Mouse (Mus musculus) heart, adult 18-20 months (tissue): ENCODE results near the gene 1700109H08Rik. TPM values are rescaled to one million over a fixed set of nuclear protein-coding genes. Genes with fewer than 3 reads are reported as not detected.
"Not testable (repeated sequence)": the region's sequence is repeated elsewhere in the genome, so short reads cannot be mapped to it uniquely, and the experiment has no call there.

Experiments
- DNase-seq, 2 experiments: peaks; one replicate each; pipeline ENCODE4 v3.0.0; 2021 to 2022; ENCODE audit warnings: mixed read lengths in 1 of 2
- total RNA-seq, 2 experiments: library from RNA; stranded (reverse); gene quantifications; 2 replicates each; pipeline ENCODE4 v1.2.3; 2021

The 1700109H08Rik gene
- total RNA-seq, 2 experiments from 2014 or later: 0.74 to 2.2 TPM

DNA sequence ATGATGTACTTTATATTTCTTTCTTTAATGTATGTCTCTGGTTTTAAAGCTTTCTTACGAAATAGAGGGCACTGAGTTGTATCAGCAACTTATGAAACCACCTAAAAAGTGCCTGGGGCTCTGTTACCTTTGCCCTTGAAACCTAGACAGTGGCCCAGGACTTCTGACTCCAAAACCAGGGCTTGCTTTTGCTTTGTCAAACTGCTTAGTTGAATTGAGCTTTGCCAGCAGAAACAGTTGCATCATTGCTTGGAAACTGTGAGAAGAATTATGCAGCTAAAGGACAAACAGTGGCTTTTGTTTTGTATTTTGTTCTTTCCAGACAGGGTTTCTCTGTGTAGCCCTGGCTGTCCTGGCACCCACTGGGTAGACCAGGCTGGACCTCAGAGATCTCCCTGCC, 28.9 kb downstream of the 1700109H08Rik start:
- no peak for DNase-seq

DNA sequence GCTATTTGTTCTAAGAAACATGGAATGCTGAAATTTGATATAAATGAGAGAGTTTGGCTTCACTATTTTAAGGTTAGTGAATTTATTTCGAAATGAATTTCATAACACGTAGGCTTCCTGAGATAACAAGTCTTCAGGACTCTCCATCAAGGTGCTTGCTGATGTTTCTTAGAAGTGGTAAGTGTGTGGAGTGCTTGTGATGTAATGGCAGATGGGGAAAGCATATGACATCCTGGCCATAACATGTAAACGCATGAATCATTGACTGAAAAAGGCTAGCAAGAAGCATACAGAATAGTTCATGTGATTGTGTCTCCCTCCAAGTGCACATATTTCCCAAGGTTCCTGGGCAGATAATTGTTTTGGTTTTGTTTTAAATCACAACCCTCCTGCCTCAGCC, 29.4 kb downstream of the 1700109H08Rik start:
- DNase-seq: no peak

DNA sequence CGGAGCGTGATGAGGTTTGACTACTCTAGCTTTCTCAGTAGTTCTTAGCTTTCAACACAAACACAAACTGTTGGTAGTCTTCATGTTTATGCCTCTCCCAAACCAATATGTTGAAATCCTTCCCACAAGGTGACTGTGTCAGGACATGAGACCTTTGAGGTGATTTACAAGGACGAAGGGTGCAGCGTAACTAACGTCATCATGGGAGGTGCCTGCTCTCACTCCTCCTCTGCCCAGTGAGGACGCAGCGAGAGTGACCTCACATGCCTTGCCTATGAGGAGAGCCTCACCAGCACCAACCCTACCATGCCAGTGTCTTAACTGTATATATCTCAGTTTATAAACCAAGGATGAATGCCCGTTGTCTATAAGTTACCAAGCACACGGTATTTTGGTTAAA, 35.7 kb downstream of the 1700109H08Rik start:
- DNase-seq: no peak

DNA sequence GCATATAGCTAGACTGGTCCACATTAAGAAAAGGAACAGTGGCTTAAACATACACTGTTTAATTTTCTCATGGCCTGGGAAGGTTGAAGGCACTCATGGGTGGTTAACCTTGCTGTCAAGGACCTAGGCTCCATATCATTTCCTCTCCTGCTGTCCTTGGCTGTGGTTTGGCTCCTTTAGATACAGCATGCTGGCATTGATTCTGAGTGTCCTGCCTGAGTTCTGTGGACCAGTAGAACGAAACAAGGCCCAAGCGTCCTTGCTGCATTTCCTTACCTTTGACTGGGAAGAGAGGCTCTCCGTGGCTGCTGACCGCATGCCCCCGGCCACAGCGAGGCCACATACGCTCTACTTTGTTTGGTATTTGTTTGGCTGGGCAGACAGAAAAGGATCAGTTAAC, 37.9 kb downstream of the 1700109H08Rik start:
- no peak for DNase-seq

DNA sequence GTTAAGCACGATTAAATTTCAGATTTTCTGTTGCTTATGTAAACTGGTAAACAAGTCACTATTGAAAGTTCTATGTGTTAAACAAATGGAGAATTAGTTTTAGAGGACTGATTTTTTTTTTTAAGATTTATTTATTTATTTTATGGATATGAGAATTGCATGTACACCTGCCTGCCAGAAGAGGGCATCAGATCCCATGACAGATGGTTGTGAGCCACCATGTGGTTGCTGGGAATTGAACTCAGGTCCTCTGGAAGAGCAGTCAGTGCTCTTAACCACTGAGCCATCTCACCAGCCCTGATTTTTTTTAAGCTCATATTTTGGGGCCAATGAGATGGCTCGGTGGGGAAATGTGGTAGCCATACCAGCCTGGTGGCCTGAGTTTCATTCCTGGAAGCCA, 40.5 kb downstream of the 1700109H08Rik start:
- not testable (repeated sequence) for DNase-seq

DNA sequence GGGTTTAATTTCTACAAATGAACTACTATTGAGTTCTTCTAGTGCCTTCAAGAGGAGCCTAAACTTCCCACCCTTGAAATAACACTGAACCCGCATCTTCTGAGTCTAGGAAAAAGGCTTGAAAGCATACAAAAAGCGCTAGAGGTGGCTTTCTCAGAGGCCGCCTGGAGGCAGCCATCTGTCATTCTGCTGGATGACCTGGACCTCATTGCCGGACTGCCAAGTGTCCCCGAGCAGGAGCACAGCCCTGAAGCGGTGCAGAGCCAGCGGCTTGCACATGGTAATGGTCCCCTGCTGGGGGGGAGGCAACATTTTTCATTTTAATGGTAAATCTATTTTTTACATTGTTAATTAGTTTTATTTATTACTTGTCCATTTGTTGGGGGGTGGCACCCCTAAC, 49.1 kb downstream of the 1700109H08Rik start:
- no peak for DNase-seq

DNA sequence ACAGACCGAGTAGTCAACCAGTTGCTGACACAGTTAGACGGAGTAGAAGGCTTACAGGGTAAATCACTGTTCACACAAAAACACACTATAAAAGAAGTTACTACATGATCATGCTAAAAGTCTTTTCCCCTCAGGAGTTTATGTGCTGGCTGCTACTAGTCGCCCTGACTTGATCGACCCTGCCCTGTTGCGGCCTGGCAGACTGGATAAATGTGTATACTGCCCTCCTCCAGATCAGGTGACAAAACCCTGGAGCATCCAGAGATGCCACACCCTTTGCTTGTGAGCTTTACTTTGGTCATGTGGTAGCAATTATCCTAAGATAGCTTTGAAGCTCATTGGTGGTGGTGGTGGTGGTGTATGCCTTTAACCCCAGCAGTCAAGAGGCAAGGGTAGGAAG, 58.7 kb downstream of the 1700109H08Rik start:
- DNase-seq: no peak

DNA sequence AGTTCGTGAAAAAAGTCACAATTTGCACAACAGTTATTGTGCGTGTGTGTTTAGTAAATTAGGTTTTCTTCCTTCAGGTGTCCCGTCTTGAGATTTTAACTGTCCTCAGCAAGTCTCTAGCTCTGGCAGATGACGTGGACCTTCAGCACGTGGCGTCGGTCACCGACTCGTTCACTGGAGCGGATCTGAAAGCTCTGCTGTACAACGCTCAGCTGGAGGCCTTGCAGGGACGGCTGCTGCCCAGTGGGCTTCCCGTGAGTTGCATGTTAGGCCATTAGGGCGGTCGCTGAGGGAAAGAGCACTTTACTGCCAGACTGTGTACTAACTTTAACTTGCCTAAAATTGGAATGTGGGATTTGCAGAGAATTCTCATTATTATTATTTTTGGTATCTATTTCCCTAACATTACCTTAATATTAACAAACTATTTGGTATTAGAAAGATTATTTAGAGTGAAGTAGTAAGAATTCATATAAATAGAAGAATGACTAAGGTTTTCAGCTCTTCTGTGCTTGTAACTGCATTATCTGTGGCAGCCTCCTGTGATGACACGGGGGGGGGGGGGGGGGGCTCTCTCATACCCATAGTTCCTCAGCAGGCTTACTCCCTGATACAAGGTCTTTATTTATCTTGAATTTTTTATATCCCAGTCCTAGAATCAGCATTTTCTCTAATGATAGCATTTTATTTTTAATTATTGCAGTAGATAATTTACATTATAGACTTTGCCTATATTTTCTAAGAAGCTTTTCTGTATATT, 60.3 kb downstream of the 1700109H08Rik start:
- DNase-seq: no peak

DNA sequence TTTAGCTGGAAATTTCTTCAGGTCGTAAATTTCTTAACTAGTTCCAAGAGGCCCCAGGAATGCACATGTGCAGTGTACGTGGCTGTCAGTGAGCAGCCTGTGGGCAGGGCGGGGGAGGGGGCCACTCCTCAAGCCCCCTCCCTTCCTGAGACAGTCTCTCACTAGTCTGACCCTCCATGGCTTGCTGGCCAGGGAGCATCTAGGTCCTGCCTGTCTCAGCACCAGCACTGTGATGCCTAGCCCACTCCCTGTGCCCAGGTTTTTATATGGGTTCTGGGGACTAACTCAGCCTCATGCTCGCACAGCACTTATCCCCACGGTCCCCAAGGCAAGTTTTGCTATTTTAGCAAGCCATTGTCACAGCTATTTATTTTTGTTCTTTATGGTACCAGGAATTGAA, 60.9 kb downstream of the 1700109H08Rik start:
- DNase-seq: no peak

DNA sequence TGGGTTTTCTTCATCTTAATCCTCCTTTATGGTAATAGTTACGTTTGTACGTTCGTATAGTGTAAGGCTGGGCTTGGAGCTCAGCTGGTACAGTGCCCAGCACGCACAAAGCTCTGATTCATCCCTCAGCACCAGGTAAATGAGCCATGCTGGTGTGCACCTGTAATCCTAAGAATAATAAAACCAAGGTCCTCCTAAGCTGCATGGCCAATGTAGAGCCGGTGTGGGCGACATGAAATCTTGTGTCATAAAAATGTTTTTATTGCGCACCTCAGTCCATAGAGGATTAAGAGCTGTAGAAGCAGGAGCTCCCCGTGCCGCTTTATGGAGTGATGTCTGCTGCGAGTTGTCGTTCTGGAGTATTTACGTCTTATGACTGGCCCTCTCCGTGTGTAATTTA, 61.9 kb downstream of the 1700109H08Rik start:
- DNase-seq: no peak

DNA sequence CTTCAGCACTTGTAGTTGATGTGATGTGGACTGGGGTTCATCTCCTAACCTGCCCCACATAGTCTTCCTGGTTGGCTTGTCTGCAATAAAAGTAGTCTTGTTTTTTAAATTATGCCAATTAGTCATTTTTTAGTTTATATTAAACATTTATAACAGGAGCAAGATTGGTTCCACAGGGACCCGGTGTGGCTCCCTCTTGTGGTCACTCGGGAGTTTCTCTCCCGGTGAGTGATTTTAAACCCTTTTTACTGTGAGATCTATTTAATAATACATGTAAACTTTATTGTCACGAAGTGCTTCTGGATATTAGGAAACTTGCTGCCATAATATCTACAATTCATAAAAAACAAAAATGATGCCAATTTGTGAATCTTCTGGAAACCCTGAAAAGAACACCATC, 62.6 kb downstream of the 1700109H08Rik start:
- no peak for DNase-seq

Other genes with a start within 250 kb of the 1700109H08Rik start
- 1 to 10 TPM; 7.3 to 8.5 TPM for gene Cdk6, start 230.1 kb upstream of the 1700109H08Rik start, total RNA-seq
- 10 to 100 TPM; 10.8 to 11.4 TPM for gene Fam133b, start 27.7 kb upstream of the 1700109H08Rik start, total RNA-seq
- 10 to 100 TPM in 1 of 2 experiments, 1 to 10 TPM in 1; 6.2 to 10.9 TPM for gene Pex1, start 24.5 kb downstream of the 1700109H08Rik start, total RNA-seq
- 1 to 10 TPM; 3.8 to 4.1 TPM for gene Rbm48, start 25.0 kb downstream of the 1700109H08Rik start, total RNA-seq
- gene Tmbim7, start 79.6 kb downstream of the 1700109H08Rik start, total RNA-seq: not detected
- 10 to 100 TPM; 90.0 to 90.6 TPM for gene Gatad1, start 85.6 kb downstream of the 1700109H08Rik start, total RNA-seq
- 10 to 100 TPM; 22.6 to 27.3 TPM for gene Ankib1, start 231.4 kb downstream of the 1700109H08Rik start, total RNA-seq
- 10 to 100 TPM; 25.0 to 31.7 TPM for gene Krit1, start 231.6 kb downstream of the 1700109H08Rik start, total RNA-seq